Mouse (Mus musculus) layer of hippocampus, postnatal 10 days (tissue): ENCODE measurements around the gene Drp2. TPM values are rescaled to one million over a fixed set of nuclear protein-coding genes. Genes with fewer than 3 reads are reported as not detected.

Experiments
- total RNA-seq, 2 experiments: library from RNA; stranded (reverse); gene quantifications; 2 replicates each; pipeline ENCODE4 v1.2.3; 2021

Gene Drp2
- total RNA-seq, 2 experiments from 2014 or later = 40.3 to 40.6 TPM

Other genes starting within 250 kb of the Drp2 start
- gene Xkrx, start 242.5 kb upstream of the Drp2 start, total RNA-seq = under 1 TPM; 0.65 to 0.75 TPM
- not detected for gene Arl13a, start 217.1 kb upstream of the Drp2 start, total RNA-seq
- gene Nox1, start 182.6 kb upstream of the Drp2 start, total RNA-seq = not detected
- gene Trmt2b, start 127.6 kb upstream of the Drp2 start, total RNA-seq = 1 to 10 TPM; 5.2 to 5.5 TPM
- 10 to 100 TPM; 74.9 to 86.7 TPM for gene Tmem35a, start 109.3 kb upstream of the Drp2 start, total RNA-seq
- 1 to 10 TPM; 1.4 to 1.9 TPM for gene Cenpi, start 96.5 kb upstream of the Drp2 start, total RNA-seq
- not detected for gene Taf7l, start 71.9 kb downstream of the Drp2 start, total RNA-seq
- gene Timm8a1, start 137.3 kb downstream of the Drp2 start, total RNA-seq = 10 to 100 TPM; 24.4 to 27.8 TPM
- gene Btk, start 179.0 kb downstream of the Drp2 start, total RNA-seq = 1 to 10 TPM; 1.3 to 1.5 TPM
- 100 to 1,000 TPM; 211 to 227 TPM for gene Rpl36a, start 181.1 kb downstream of the Drp2 start, total RNA-seq
- 1 to 10 TPM; 6.9 to 7.8 TPM for gene Gla, start 196.6 kb downstream of the Drp2 start, total RNA-seq
- gene Hnrnph2, start 196.6 kb downstream of the Drp2 start, total RNA-seq = 100 to 1,000 TPM; 128 to 133 TPM